Mouse (Mus musculus) megakaryocyte-erythroid progenitor cell, adult 5-6 weeks (primary cell): ENCODE data around the gene Rhbdl2. TPM values are rescaled to one million over a fixed set of nuclear protein-coding genes. Genes with fewer than 3 reads are reported as not detected.

Experiments
- ATAC-seq: replicated peaks from 2 replicates; pipeline ENCODE4 v1.8.0; 2016; ENCODE audit warnings: mild to moderate bottlenecking, inconsistent platforms; ENCODE audit not compliant: severe bottlenecking, poor library complexity, low FRiP score, low TSS enrichment
- total RNA-seq, 2 experiments: library from RNA; stranded (forward) in 1 of 2; stranded (reverse) in 1 of 2; fragments of 200-1000, 215-1000 nt in 1 of 2; fragments of >200 nt in 1 of 2; fragmentation: Nextera tagmentation in 1 of 2; gene quantifications; 2 replicates each; pipeline ENCODE4 v1.2.3; 2014 to 2017

Gene Rhbdl2
- total RNA-seq (2014; fragmentation: Nextera tagmentation) = not detected in 2 replicates
- total RNA-seq (2017) = not detected in 2 replicates

- ATAC-seq = no peak; the same call in 1 of the 2 replicates
Measured at GRCm38 (mm10) chr4:123787191-123787985, at the start of gene Rhbdl2. Gene Rhbdl2 (plus strand): TSS chr4:123787874.

GRCm38 (mm10) chr4:123738708-123739107 lies 49.0 kb upstream of the Rhbdl2 start:
- no peak for ATAC-seq

- 0 out of 2 replicates have a peak, but pooled peaks have one; percentile 23 for ATAC-seq
Measured at GRCm38 (mm10) chr4:123742891-123743290, 44.8 kb upstream of the Rhbdl2 start.

- no peak for ATAC-seq
Measured at GRCm38 (mm10) chr4:123745221-123745775, 42.4 kb upstream of the Rhbdl2 start.

DNA sequence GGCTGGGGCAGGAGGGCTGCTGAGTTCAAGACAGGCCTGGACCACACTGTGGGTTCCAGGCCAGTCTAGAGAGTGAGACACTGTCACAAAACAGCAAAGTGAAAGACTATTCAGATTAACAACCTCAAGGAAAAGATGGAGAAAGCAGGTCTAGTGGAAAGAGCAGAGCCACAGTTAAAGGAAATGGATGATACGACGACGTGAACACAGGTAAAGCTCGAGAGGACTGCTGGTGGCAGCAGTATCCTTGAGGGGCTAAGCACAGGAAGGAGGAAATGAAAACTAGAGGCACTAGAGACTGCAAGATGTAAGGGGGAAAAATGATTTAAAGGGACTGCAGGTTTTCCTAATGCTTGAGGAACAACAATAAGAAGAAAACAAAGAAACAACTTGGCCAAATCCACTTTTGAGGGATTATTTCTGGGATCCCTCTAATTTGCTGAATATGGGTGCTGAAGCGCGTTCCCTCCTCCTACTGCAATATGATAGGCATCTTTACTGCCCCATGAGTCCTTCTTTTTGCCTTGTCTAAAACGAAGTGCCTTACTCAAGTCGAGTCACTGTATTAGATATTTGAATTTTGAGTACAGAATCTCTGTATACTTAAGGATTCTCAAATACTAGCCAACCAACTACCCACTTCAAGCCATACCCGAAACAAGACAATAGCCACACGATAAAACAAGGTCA lies 38.8 kb upstream of the Rhbdl2 start:
- ATAC-seq = peak; percentile 54; the same call in 1 of the 2 replicates

DNA sequence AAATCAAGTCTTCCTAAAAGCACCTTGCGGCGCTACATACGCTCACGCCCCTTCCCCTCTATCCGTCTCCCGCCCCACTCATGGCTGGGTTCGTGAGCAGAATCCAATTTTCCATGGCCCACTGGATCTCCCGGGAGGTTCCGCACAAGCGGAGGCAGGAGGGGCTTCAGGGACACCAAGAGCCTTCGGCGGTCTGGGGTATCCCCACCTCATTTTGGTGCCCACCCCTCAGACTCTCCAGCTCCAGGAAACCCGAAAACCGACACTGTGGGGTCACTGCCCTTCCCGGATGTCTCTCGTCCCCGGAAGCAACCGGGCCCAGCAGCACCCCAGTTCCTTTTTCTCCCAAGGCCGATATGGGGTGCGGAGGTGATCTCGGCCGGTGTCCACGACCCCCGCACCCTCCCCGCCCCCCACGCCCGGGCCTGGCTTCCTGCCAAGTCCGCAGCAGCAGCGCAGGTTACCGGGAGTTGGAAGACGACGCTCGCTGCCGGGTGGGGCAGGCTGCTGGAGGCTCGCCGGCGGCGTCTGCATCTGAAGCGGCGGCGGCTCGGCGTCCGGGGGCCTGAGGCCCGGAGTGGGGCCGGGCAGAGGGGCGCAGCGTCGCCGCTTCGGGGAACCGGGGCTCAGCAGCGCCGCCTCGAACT lies 38.1 kb upstream of the Rhbdl2 start:
- no peak for ATAC-seq

DNA sequence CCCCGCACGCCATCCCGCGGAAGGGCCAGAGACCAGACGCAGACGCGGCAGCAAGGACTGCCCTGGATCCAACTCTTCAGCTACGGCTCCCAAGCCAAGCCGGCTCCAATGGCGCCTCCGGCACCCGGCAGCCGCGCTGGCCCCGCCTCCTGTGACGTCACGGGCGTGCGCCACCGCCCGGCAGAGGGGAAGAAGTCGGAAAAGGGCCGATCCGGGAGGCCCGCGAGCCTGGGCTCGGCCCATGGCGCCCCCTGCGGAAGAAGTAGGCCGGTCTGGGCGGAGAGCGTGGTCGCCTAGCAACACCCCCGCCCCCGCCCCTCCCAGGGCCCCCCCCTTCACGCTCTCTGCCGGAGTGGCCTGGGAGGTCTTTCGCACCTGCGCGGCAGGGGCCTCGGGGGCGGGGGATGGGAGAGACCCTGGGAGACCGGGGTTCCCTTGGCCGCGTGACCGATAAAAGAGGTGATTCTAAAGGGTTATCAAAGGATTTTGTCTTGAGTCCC lies 37.5 kb upstream of the Rhbdl2 start, which contains the start of gene Akirin1:
Gene Akirin1 (minus strand): TSS at position 194 of the 500 bp plus-strand sequence.
- ATAC-seq = peak; percentile 91

DNA sequence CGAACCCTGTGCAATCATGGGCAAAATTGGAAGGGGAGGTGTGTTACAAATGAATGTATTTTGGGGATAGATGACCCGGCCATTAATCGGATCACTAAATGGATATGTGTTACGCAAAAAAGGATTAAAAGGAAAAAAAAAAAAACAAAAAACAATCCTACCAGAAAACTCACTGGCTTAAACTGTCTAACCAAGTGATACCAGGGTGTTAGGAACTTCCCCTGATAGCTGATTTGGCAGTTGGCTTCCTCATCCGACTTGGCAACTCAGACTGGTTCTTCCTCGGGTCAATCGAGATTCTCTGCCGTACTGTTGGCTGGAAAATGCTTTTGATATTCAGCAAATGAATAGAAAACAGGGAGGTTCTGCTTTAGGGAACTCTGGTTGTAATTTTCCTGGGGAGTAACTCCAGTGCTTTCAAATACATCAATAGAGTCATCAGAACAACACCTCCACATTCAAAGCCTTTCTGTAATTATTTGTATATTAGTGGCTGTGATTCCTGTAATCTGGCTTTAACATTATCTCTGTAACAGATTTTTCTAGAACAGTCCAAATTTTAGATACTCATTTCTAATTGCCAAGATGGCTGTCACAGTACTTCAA lies 36.9 kb upstream of the Rhbdl2 start:
- 0 out of 2 replicates have a peak, but pooled peaks have one; percentile 27 for ATAC-seq

GRCm38 (mm10) chr4:123758306-123758705 lies 29.4 kb upstream of the Rhbdl2 start:
- ATAC-seq = peak; percentile 78

DNA sequence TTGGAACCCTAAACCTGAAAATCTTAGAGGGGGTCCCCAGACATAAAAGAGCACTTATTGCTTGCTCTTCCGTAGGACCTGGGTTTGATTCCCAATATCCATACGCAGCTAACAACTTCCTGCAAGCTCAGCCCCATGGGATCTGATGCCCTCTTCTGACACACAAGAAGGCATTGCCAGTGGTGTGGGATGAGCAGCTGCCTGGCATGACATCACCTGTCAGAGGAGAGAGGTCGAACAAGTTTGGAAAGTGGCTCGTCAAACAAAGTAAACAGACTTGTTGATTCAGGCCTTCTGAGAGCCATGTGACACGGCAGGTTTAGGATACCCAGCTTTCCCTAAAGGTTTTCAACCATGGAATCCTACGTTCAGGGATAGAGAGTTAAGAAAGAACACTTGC lies 22.6 kb upstream of the Rhbdl2 start:
- no peak for ATAC-seq

DNA sequence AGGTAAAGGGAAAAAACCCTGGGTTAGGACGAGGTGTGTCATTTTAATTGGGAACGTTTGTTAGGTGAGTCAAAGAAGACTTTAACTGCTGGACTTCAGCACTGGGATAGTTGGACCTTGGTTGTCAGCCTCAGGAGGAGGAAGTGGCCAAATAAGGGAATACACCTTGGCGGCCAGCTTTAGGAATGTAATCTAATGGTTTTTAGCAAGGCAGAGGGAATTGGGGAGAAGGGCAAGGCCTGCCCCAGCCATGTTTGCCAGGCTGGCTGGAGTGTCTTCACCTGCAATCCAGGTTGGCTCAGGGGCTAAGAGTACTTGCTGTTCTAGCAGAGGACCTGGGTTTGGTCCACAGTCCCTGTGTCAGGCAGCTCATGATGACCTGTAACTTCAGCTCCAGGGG lies 19.9 kb upstream of the Rhbdl2 start:
- ATAC-seq = no peak

- no peak for ATAC-seq
Measured at GRCm38 (mm10) chr4:123768234-123768633, 19.4 kb upstream of the Rhbdl2 start.

- ATAC-seq = no peak
Measured at GRCm38 (mm10) chr4:123792666-123793065, 5.0 kb downstream of the Rhbdl2 start.

DNA sequence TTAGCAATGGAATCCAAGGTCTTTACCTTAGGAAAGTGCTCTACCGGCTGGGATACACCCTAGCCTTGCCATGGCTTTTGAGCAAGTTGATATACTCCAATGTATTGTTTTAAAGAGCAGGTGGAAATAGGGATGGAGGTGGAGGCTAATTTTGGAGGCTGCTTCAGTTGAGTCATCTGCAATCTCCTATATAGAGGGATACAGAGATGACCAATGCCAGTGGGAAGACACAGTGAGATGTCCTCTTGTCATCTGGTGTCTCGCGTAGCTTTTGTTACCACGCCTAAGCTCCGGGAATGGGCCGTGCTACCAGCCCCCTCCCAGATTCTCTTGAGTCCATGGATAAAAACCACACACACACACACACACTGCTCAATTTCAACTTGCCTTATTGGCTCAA lies 5.5 kb downstream of the Rhbdl2 start:
- ATAC-seq = no peak

DNA sequence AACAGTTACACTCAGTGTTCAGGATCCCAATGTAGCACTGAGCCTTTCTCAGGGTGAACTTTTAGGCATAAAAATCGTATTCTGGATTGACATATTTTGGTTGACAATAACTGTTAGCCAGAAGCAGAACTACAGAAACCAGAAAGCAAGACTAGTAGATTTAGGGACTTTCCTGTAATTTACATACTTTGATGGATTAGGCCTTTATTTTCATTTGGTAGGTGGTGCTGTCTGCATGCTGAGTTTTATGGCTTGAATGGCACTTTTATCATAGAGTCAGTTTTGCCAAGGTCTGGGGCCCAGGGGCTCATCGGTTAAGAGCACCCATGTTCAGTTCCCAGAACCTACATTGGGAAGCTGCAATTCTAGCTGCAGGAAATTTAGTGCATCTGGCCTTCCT lies 7.4 kb downstream of the Rhbdl2 start:
- no peak for ATAC-seq

GRCm38 (mm10) chr4:123797403-123797802 lies 9.7 kb downstream of the Rhbdl2 start:
- ATAC-seq = no peak

GRCm38 (mm10) chr4:123797856-123798255 lies 10.2 kb downstream of the Rhbdl2 start:
- ATAC-seq = no peak

DNA sequence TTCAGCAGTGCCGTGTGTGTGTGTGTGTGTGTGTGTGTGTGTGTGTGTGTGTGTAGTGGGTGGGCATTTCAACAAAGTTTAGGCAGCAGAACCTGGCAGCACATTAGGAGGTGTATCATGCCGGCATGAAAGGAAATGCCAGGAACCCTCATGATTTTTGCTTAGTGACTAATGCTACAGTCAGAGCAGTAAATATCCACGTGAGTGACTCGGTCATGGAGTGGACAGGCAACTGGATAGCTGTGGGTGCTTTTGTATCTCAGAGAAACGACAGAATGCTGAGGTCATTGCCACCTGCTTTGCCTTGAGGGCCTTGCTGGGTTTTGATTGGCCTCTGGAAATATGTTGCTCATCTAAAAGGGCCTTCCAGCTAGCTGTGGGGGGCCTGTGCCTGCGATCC lies 16.0 kb downstream of the Rhbdl2 start:
- no peak for ATAC-seq

DNA sequence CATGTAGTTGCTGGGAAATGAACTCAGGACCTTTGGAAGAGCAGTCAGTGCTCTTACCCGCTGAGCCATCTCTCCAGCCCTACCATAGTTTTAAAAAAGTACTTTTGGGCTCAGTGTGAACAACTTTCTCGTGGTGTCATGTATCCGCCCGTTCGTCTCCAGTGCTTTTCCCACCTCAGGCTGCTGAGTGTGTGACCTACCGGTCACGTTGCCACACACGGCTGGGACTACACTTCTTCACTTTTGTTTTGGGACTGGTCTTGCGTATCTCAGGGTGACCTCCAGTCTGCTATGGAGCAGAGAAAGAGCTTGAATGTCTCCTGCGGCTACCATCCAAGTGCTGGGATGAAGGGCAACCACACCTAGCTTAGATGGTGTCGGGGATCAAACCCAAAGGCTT lies 20.6 kb downstream of the Rhbdl2 start:
- ATAC-seq = no peak
